Mouse (Mus musculus) embryonic facial prominence, embryonic 12.5 days (tissue): ENCODE results near the gene Plekhs1. TPM values are rescaled to one million over a fixed set of nuclear protein-coding genes. Genes with fewer than 3 reads are reported as not detected.

Experiments
- ATAC-seq: fragments of 200-750 bp; cut with Nextera tagmentation; 2 replicates; pipeline ENCODE4 v1.8.0; 2017; ENCODE audit not compliant: insufficient number of reproducible peaks, insufficient read depth, low FRiP score, low TSS enrichment
- H3K27ac ChIP-seq: fragments of 300-500 bp; sonication (generic); 2 replicates; pipeline ENCODE4 v1.5.1; 2016; ENCODE audit warnings: mild to moderate bottlenecking
- H3K27me3 ChIP-seq: fragments of 300-500 bp; sonication (generic); 2 replicates; pipeline ENCODE4 v1.6.1; 2016; ENCODE audit warnings: mild to moderate bottlenecking, moderate library complexity
- H3K36me3 ChIP-seq: fragments of 300-500 bp; sonication (generic); 2 replicates; pipeline ENCODE4 v1.6.1; 2016; ENCODE audit warnings: mild to moderate bottlenecking
- H3K4me1 ChIP-seq: fragments of 300-500 bp; sonication (generic); 2 replicates; pipeline ENCODE4 v1.6.1; 2016
- H3K4me2 ChIP-seq: fragments of 300-500 bp; sonication (generic); replicated peaks from 2 replicates; pipeline ENCODE4 v1.6.1; 2016; ENCODE audit warnings: mild to moderate bottlenecking, moderate library complexity
- H3K4me3 ChIP-seq: fragments of 300-500 bp; sonication (generic); 2 replicates; pipeline ENCODE4 v1.5.1; 2016; ENCODE audit warnings: mild to moderate bottlenecking
- H3K9ac ChIP-seq: fragments of 300-500 bp; sonication (generic); 2 replicates; pipeline ENCODE4 v1.6.1; 2016; ENCODE audit warnings: mild to moderate bottlenecking, moderate library complexity
- H3K9me3 ChIP-seq: fragments of 300-500 bp; sonication (generic); 2 replicates; pipeline ENCODE4 v1.6.1; 2016; ENCODE audit warnings: mild to moderate bottlenecking, moderate library complexity
- WGBS: fragments of 180-500 bp; shearing (Covaris S2); methylation state at CpG from one replicate; pipeline ENCODE4 v1.1.7; 2016; 5-methylcytosine and 5-hydroxymethylcytosine counted together
- polyA plus RNA-seq: library from polyadenylated mRNA; unstranded; fragments of >200 nt; fragmentation: Nextera tagmentation; extraction: Ambion mirVana; gene quantifications from 2 replicates; pipeline ENCODE4 v1.2.1, GENCODE M21; 2016

Plekhs1 gene
- polyA plus RNA-seq, 1 experiment from 2014 or later, result 0.28 TPM

- Histone ChIP-seq H3K27ac (no peak overlapping the region), H3K4me2 (no peak overlapping the region), H3K4me3 (no peak overlapping the region), H3K4me1 (peaks cover 12% of the 10 kb centered on the region; the same call in 1 of the 2 replicates), H3K36me3 (no peaks in the 10 kb centered on the region), H3K9me3 (no peaks in the 10 kb centered on the region), H3K9ac (no peak overlapping the region), H3K27me3 (peaks cover 5% of the 10 kb centered on the region; the same call in 1 of the 2 replicates)
- no peak for ATAC-seq
- WGBS, result 80% methylated on average over 10 of the region's 10 CpGs
Observed at GRCm38 (mm10) chr19:56459154-56460050, 2.0 kb upstream of the Plekhs1 start.

- H3K36me3 ChIP-seq, result no peaks in the 10 kb centered on the region
- H3K9ac ChIP-seq, result no peak overlapping the region
Observed at GRCm38 (mm10) chr19:56460241-56460640, 1.2 kb upstream of the Plekhs1 start.

GRCm38 (mm10) chr19:56462786-56463185 lies 1.3 kb downstream of the Plekhs1 start:
- H3K4me2 ChIP-seq, result no peak overlapping the region
- no peaks in the 10 kb centered on the region for H3K27me3 ChIP-seq
- no peaks in the 10 kb centered on the region for H3K36me3 ChIP-seq
- no peak overlapping the region for H3K4me3 ChIP-seq
- H3K9me3 ChIP-seq, result no peaks in the 10 kb centered on the region
- no peak overlapping the region for H3K9ac ChIP-seq
- no peak overlapping the region for H3K27ac ChIP-seq
- ATAC-seq, result no peak
- peaks cover 8% of the 10 kb centered on the region; the same call in 1 of the 2 replicates for H3K4me1 ChIP-seq
- 68% methylated on average over 4 of the region's 4 CpGs for WGBS

More at GRCm38 (mm10) chr19:56460241-56460640, 1.2 kb upstream of the Plekhs1 start:
- peaks cover 5% of the 10 kb centered on the region; the same call in 1 of the 2 replicates for H3K27me3 ChIP-seq
- no peak overlapping the region for H3K4me2 ChIP-seq
- no peaks in the 10 kb centered on the region for H3K9me3 ChIP-seq
- ATAC-seq, result no peak
- no peak overlapping the region for H3K27ac ChIP-seq
- H3K4me1 ChIP-seq, result peaks cover 12% of the 10 kb centered on the region; the same call in 1 of the 2 replicates
- no peak overlapping the region for H3K4me3 ChIP-seq
- 65% methylated on average over 2 of the region's 2 CpGs for WGBS

GRCm38 (mm10) chr19:56466486-56466885 lies 5.0 kb downstream of the Plekhs1 start:
- H3K9me3 ChIP-seq, result no peaks in the 10 kb centered on the region
- WGBS, result 90% methylated on average over 8 of the region's 8 CpGs
- no peaks in the 10 kb centered on the region for H3K27me3 ChIP-seq
- no peak overlapping the region for H3K27ac ChIP-seq
- H3K9ac ChIP-seq, result no peak overlapping the region
- peaks cover 7% of the 10 kb centered on the region; the same call in 1 of the 2 replicates for H3K4me1 ChIP-seq
- no peak overlapping the region for H3K4me2 ChIP-seq
- H3K36me3 ChIP-seq, result no peaks in the 10 kb centered on the region
- no peak overlapping the region for H3K4me3 ChIP-seq
- no peak for ATAC-seq

- Histone ChIP-seq H3K9me3 (no peaks in the 10 kb centered on the region), H3K27ac (no peak overlapping the region), H3K27me3 (no peaks in the 10 kb centered on the region), H3K9ac (no peak overlapping the region), H3K4me2 (no peak overlapping the region), H3K4me1 (no peaks in the 10 kb centered on the region; the same call in 1 of the 2 replicates), H3K36me3 (no peaks in the 10 kb centered on the region), H3K4me3 (no peak overlapping the region)
- WGBS, result 86% methylated on average over 14 of the region's 14 CpGs
- no peak for ATAC-seq
Observed at GRCm38 (mm10) chr19:56470286-56471020, 9.0 kb downstream of the Plekhs1 start.

GRCm38 (mm10) chr19:56471934-56472333 lies 10.5 kb downstream of the Plekhs1 start:
- Histone ChIP-seq H3K27ac (no peak overlapping the region), H3K4me1 (no peaks in the 10 kb centered on the region; the same call in 1 of the 2 replicates), H3K4me3 (no peak overlapping the region), H3K4me2 (no peak overlapping the region), H3K9ac (no peak overlapping the region), H3K27me3 (no peaks in the 10 kb centered on the region), H3K9me3 (no peaks in the 10 kb centered on the region), H3K36me3 (no peaks in the 10 kb centered on the region)
- WGBS, result 76% methylated on average over 10 of the region's 10 CpGs
- no peak for ATAC-seq

GRCm38 (mm10) chr19:56474869-56475550 lies 13.6 kb downstream of the Plekhs1 start:
- WGBS, result 45% methylated on average over 19 of the region's 19 CpGs

GRCm38 (mm10) chr19:56476546-56476945 lies 15.1 kb downstream of the Plekhs1 start:
- no peak overlapping the region for H3K4me2 ChIP-seq
- H3K4me1 ChIP-seq, result no peaks in the 10 kb centered on the region; the same call in 1 of the 2 replicates
- no peak overlapping the region for H3K4me3 ChIP-seq
- WGBS, result 31% methylated on average over 2 of the region's 2 CpGs
- H3K9ac ChIP-seq, result no peak overlapping the region
- H3K27me3 ChIP-seq, result no peaks in the 10 kb centered on the region
- H3K36me3 ChIP-seq, result no peaks in the 10 kb centered on the region
- H3K9me3 ChIP-seq, result no peaks in the 10 kb centered on the region
- H3K27ac ChIP-seq, result no peak overlapping the region
- no peak for ATAC-seq

More at GRCm38 (mm10) chr19:56474869-56475550, 13.6 kb downstream of the Plekhs1 start:
- Histone ChIP-seq H3K4me1 (no peaks in the 10 kb centered on the region; the same call in 1 of the 2 replicates), H3K9ac (no peak overlapping the region), H3K27ac (no peak overlapping the region), H3K27me3 (no peaks in the 10 kb centered on the region), H3K36me3 (no peaks in the 10 kb centered on the region), H3K9me3 (no peaks in the 10 kb centered on the region), H3K4me3 (no peak overlapping the region), H3K4me2 (peak overlapping the region; percentile 31)
- 0 out of 2 replicates have a peak, but pooled peaks have one; percentile 28 for ATAC-seq

- Histone ChIP-seq H3K4me3 (no peak overlapping the region), H3K36me3 (no peaks in the 10 kb centered on the region), H3K9me3 (no peaks in the 10 kb centered on the region), H3K27me3 (no peaks in the 10 kb centered on the region), H3K4me2 (no peak overlapping the region), H3K9ac (no peak overlapping the region), H3K27ac (no peak overlapping the region), H3K4me1 (no peaks in the 10 kb centered on the region; the same call in 1 of the 2 replicates)
- 82% methylated on average over 5 of the region's 5 CpGs for WGBS
- ATAC-seq, result no peak
Observed at GRCm38 (mm10) chr19:56477253-56477652, 15.8 kb downstream of the Plekhs1 start.

GRCm38 (mm10) chr19:56477832-56478231 lies 16.4 kb downstream of the Plekhs1 start:
- 64% methylated on average over 3 of the region's 3 CpGs for WGBS

More at GRCm38 (mm10) chr19:56477832-56478231, 16.4 kb downstream of the Plekhs1 start:
- no peak for ATAC-seq
- no peaks in the 10 kb centered on the region for H3K36me3 ChIP-seq
- H3K4me2 ChIP-seq, result no peak overlapping the region
- no peak overlapping the region for H3K27ac ChIP-seq
- H3K4me3 ChIP-seq, result no peak overlapping the region
- no peak overlapping the region for H3K9ac ChIP-seq
- H3K9me3 ChIP-seq, result no peaks in the 10 kb centered on the region
- no peaks in the 10 kb centered on the region; the same call in 1 of the 2 replicates for H3K4me1 ChIP-seq
- no peaks in the 10 kb centered on the region for H3K27me3 ChIP-seq
